Mouse (Mus musculus) midbrain, embryonic 12.5 days (tissue): Measurements from ENCODE around the gene Sftpa1. TPM values are rescaled to one million over a fixed set of nuclear protein-coding genes. Genes with fewer than 3 reads are reported as not detected.

Source experiments
- ATAC-seq: fragments of 200-750 bp; cut with Nextera tagmentation; 2 replicates; pipeline ENCODE4 v1.8.0; 2017; ENCODE audit warnings: low read depth, moderate TSS enrichment, moderate library complexity; ENCODE audit not compliant: low FRiP score
- H3K27ac ChIP-seq: fragments of 300-500 bp; sonication (generic); replicated peaks from 2 replicates; pipeline ENCODE4 v1.5.1; 2016; ENCODE audit warnings: mild to moderate bottlenecking
- H3K27me3 ChIP-seq: fragments of 300-500 bp; sonication (generic); 2 replicates; pipeline ENCODE4 v1.6.1; 2016; ENCODE audit warnings: mild to moderate bottlenecking
- H3K36me3 ChIP-seq: fragments of 300-500 bp; sonication (generic); 2 replicates; pipeline ENCODE4 v1.6.1; 2016
- H3K4me1 ChIP-seq: fragments of 300-500 bp; sonication (generic); 2 replicates; pipeline ENCODE4 v1.6.1; 2016
- H3K4me2 ChIP-seq: fragments of 300-500 bp; sonication (generic); replicated peaks from 2 replicates; pipeline ENCODE4 v1.6.1; 2016; ENCODE audit warnings: mild to moderate bottlenecking, moderate library complexity
- H3K4me3 ChIP-seq: fragments of 300-500 bp; sonication (generic); 2 replicates; pipeline ENCODE4 v1.5.1; 2016; ENCODE audit warnings: mild to moderate bottlenecking
- H3K9ac ChIP-seq: fragments of 300-500 bp; sonication (generic); replicated peaks from 2 replicates; pipeline ENCODE4 v1.6.1; 2016; ENCODE audit warnings: mild to moderate bottlenecking, moderate library complexity
- H3K9me3 ChIP-seq: fragments of 300-500 bp; sonication (generic); 2 replicates; pipeline ENCODE4 v1.6.1; 2016; ENCODE audit warnings: mild to moderate bottlenecking
- WGBS: fragments of 180-500 bp; shearing (Covaris S2); methylation state at CpG from one replicate; pipeline ENCODE4 v1.1.7; 2016; 5-methylcytosine and 5-hydroxymethylcytosine counted together
- polyA plus RNA-seq: library from polyadenylated mRNA; unstranded; fragments of >200 nt; fragmentation: Nextera tagmentation; extraction: Ambion mirVana; gene quantifications from 2 replicates; pipeline ENCODE4 v1.2.1, GENCODE M21; 2016

The Sftpa1 gene
- polyA plus RNA-seq, 1 experiment from 2014 or later, result not detected

GRCm38 (mm10) chr14:41167278-41167677 is 35.7 kb downstream of the Sftpa1 start:
- Histone ChIP-seq H3K4me1 (no peaks in the 10 kb centered on the region), H3K36me3 (no peaks in the 10 kb centered on the region), H3K9me3 (no peaks in the 10 kb centered on the region), H3K9ac (no peak overlapping the region), H3K27ac (no peak overlapping the region), H3K27me3 (no peaks in the 10 kb centered on the region), H3K4me3 (no peak overlapping the region), H3K4me2 (no peak overlapping the region)
- 59% methylated on average over 5 of the region's 5 CpGs for WGBS
- no peak for ATAC-seq

GRCm38 (mm10) chr14:41168567-41168966 is 37.0 kb downstream of the Sftpa1 start:
- Histone ChIP-seq H3K9me3 (no peaks in the 10 kb centered on the region), H3K36me3 (no peaks in the 10 kb centered on the region), H3K9ac (no peak overlapping the region), H3K27me3 (no peaks in the 10 kb centered on the region), H3K27ac (no peak overlapping the region), H3K4me3 (no peak overlapping the region), H3K4me2 (no peak overlapping the region), H3K4me1 (no peaks in the 10 kb centered on the region)
- WGBS, result 84% methylated on average over 1 of the region's 1 CpGs
- no peak for ATAC-seq

- H3K9ac ChIP-seq, result no peak overlapping the region
- H3K4me1 ChIP-seq, result no peaks in the 10 kb centered on the region
- H3K9me3 ChIP-seq, result no peaks in the 10 kb centered on the region
- no peaks in the 10 kb centered on the region for H3K27me3 ChIP-seq
- no peaks in the 10 kb centered on the region for H3K36me3 ChIP-seq
- H3K4me2 ChIP-seq, result no peak overlapping the region
- no peak overlapping the region for H3K27ac ChIP-seq
- 94% methylated on average over 2 of the region's 2 CpGs for WGBS
- H3K4me3 ChIP-seq, result no peak overlapping the region
- no peak for ATAC-seq
These were observed 38.9 kb downstream of the Sftpa1 start for GRCm38 (mm10) chr14:41170514-41170913.

GRCm38 (mm10) chr14:41174802-41175201 is 43.2 kb downstream of the Sftpa1 start:
- Histone ChIP-seq H3K27ac (no peak overlapping the region), H3K4me2 (no peak overlapping the region), H3K27me3 (no peaks in the 10 kb centered on the region), H3K9ac (no peak overlapping the region), H3K36me3 (no peaks in the 10 kb centered on the region), H3K9me3 (no peaks in the 10 kb centered on the region), H3K4me1 (no peaks in the 10 kb centered on the region), H3K4me3 (no peak overlapping the region)
- WGBS, result 63% methylated on average over 1 of the region's 1 CpGs
- no peak for ATAC-seq

- Histone ChIP-seq H3K4me1 (no peaks in the 10 kb centered on the region), H3K36me3 (no peaks in the 10 kb centered on the region), H3K4me3 (no peak within 1 kb of the TSS), H3K9me3 (no peaks in the 10 kb centered on the region), H3K9ac (no peak within 1 kb of the TSS), H3K27ac (no peak within 1 kb of the TSS), H3K4me2 (no peak within 1 kb of the TSS), H3K27me3 (no peaks in the 10 kb centered on the region)
- ATAC-seq, result no peak
- WGBS, result 78% methylated on average over 4 of the region's 4 CpGs
These were observed 53.7 kb downstream of the Sftpa1 start, which contains the start of gene Sftpd for GRCm38 (mm10) chr14:41185059-41185821. TSS of gene Sftpd (minus strand) at chr14:41185149.

Other genes starting within 250 kb of the Sftpa1 start
- 0.60 and 0.85 TPM in 2 replicates for gene Sh2d4b, start 238.5 kb upstream of the Sftpa1 start, polyA plus RNA-seq
- gene Tspan14, start 165.0 kb upstream of the Sftpa1 start, polyA plus RNA-seq, result 87.3 and 88.5 TPM in 2 replicates
- 46.7 and 52.6 TPM in 2 replicates for gene Fam213a, start 118.0 kb upstream of the Sftpa1 start, polyA plus RNA-seq
- 0.37 and 0.59 TPM in 2 replicates for gene Dydc2, start 62.6 kb upstream of the Sftpa1 start, polyA plus RNA-seq
- gene Dydc1, start 58.9 kb upstream of the Sftpa1 start, polyA plus RNA-seq, result not detected in 2 replicates
- gene Mat1a, start 26.7 kb upstream of the Sftpa1 start, polyA plus RNA-seq, result not detected in 2 replicates
- not detected in 2 replicates for gene Mbl1, start 19.7 kb downstream of the Sftpa1 start, polyA plus RNA-seq
- gene Sftpd, start 53.4 kb downstream of the Sftpa1 start, polyA plus RNA-seq, result not detected in 2 replicates
- not detected in 2 replicates for gene Gm2832, start 147.0 kb downstream of the Sftpa1 start, polyA plus RNA-seq
- not detected in 2 replicates for gene Gm5798, start 216.8 kb downstream of the Sftpa1 start, polyA plus RNA-seq